Mouse (Mus musculus) heart, embryonic 14.5 days (tissue): Measurements from ENCODE around the gene Pla2g2e. TPM values are rescaled to one million over a fixed set of nuclear protein-coding genes. Genes with fewer than 3 reads are reported as not detected.
"Not testable (repeated sequence)": the region's sequence is repeated elsewhere in the genome, so short reads cannot be mapped to it uniquely, and the experiment has no call there.

Source experiments
- ATAC-seq: fragments of 200-750 bp; cut with Nextera tagmentation; 2 replicates; pipeline ENCODE4 v1.8.0; 2017; ENCODE audit warnings: low read depth, moderate TSS enrichment; ENCODE audit not compliant: insufficient number of reproducible peaks, insufficient read depth, low FRiP score
- H3K27ac ChIP-seq, 2 experiments: fragments of 200-500 bp in 1 of 2; fragments of 300-500 bp in 1 of 2; sonication (generic) in 1 of 2; replicated peaks in 1 of 2; 2 replicates each; pipeline ENCODE4 v1.5.1; 2012 to 2014; ENCODE audit warnings: low read depth in 2 of 2, low read length in 2 of 2, control low read depth in 1 of 2, mild to moderate bottlenecking in 1 of 2, mixed read lengths in 1 of 2; ENCODE audit not compliant: control insufficient read depth in 1 of 2, insufficient read depth in 1 of 2
- H3K27me3 ChIP-seq: fragments of 300-500 bp; sonication (generic); 2 replicates; pipeline ENCODE4 v1.6.1; 2014; ENCODE audit warnings: mild to moderate bottlenecking, low read length, control low read depth; ENCODE audit not compliant: control insufficient read depth, insufficient read depth
- H3K36me3 ChIP-seq: fragments of 300-500 bp; sonication (generic); 2 replicates; pipeline ENCODE4 v1.6.1; 2014; ENCODE audit warnings: mild to moderate bottlenecking, control low read depth, low read length, mixed read lengths; ENCODE audit not compliant: control insufficient read depth, insufficient read depth
- H3K4me1 ChIP-seq, 2 experiments: fragments of 200-500 bp in 1 of 2; fragments of 300-500 bp in 1 of 2; sonication (generic) in 1 of 2; 2 replicates each; pipeline ENCODE4 v1.6.1; 2012 to 2014; ENCODE audit warnings: low read length in 2 of 2, control low read depth in 1 of 2, mixed read lengths in 1 of 2; ENCODE audit not compliant: control insufficient read depth in 2 of 2, insufficient read depth in 2 of 2
- H3K4me2 ChIP-seq: fragments of 300-500 bp; sonication (generic); 2 replicates; pipeline ENCODE4 v1.6.1; 2014; ENCODE audit warnings: mild to moderate bottlenecking, low read length
- H3K4me3 ChIP-seq, 2 experiments: fragments of 200-500 bp in 1 of 2; fragments of 300-500 bp in 1 of 2; sonication (generic) in 1 of 2; 2 replicates each; pipeline ENCODE4 v1.5.1; 2012 to 2014; ENCODE audit warnings: low read length in 2 of 2, mild to moderate bottlenecking in 2 of 2, control low read depth in 1 of 2, low read depth in 1 of 2, moderate library complexity in 1 of 2; ENCODE audit not compliant: control insufficient read depth in 1 of 2, insufficient read depth in 1 of 2
- H3K9ac ChIP-seq: fragments of 300-500 bp; sonication (generic); 2 replicates; pipeline ENCODE4 v1.6.1; 2014; ENCODE audit warnings: mild to moderate bottlenecking, low read length
- H3K9me3 ChIP-seq: fragments of 300-500 bp; sonication (generic); 2 replicates; pipeline ENCODE4 v1.6.1; 2016; ENCODE audit warnings: low read length, control low read depth; ENCODE audit not compliant: control insufficient read depth
- WGBS: fragments of 180-500 bp; shearing (Covaris S2); extraction: QIAGEN DNeasy Blood & Tissue Kit; methylation state at CpG from one replicate; pipeline ENCODE4 v1.1.7; 2014; 5-methylcytosine and 5-hydroxymethylcytosine counted together
- polyA plus RNA-seq: library from polyadenylated mRNA; unstranded; fragments of >200 nt; fragmentation: Nextera tagmentation; extraction: Ambion mirVana; gene quantifications from 2 replicates; pipeline ENCODE4 v1.2.1, GENCODE M21; 2014

Gene Pla2g2e
- polyA plus RNA-seq, 1 experiment from 2014 or later = not detected

DNA sequence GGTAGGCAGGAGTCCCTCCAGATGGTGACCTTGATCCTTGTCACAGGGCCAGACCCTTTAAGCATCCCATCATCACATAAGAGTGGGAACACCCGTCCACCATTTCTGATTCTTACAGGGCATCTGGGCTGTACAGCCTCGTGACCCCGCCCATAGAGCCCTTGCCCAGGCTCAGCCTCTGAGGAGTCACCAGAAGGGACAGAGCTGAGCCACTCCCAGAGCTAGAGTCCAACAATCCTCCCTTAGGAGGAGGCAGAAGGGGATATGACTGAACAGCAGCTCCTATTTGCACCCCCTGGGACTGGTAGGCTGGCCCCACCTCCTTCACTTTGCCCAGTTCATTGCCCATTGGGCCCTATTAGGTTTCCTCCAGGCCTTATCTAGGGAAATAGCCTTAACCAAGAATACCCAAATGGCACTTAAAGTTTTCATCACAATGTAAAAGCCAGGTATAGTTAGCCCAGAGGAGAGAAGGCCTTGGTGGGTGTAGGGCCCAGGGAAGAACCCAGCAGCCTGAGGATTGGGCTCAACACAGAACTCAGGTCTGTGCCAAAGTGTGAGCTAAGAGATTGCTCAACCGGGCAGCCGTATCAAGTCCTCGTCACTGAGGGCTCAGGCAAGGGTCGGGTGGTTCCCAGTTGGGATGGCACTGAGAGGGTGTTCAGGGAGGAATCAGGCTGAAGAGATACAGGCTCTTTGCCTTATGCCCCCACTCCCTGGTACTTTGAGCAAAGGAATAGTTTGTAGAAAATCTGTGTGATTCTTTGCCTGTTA is 3.3 kb downstream of the Pla2g2e start:
- H3K4me3 ChIP-seq = no peak overlapping the region
- ATAC-seq = no peak
- H3K27ac ChIP-seq = no peak overlapping the region
- H3K9me3 ChIP-seq = no peaks in the 10 kb centered on the region
- H3K9ac ChIP-seq = no peak overlapping the region
- H3K4me1 ChIP-seq = no peaks in the 10 kb centered on the region
- H3K27me3 ChIP-seq = peaks cover 30% of the 10 kb centered on the region
- no peaks in the 10 kb centered on the region for H3K36me3 ChIP-seq
- no peak overlapping the region for H3K4me2 ChIP-seq
- WGBS = 75% methylated on average over 7 of the region's 7 CpGs

DNA sequence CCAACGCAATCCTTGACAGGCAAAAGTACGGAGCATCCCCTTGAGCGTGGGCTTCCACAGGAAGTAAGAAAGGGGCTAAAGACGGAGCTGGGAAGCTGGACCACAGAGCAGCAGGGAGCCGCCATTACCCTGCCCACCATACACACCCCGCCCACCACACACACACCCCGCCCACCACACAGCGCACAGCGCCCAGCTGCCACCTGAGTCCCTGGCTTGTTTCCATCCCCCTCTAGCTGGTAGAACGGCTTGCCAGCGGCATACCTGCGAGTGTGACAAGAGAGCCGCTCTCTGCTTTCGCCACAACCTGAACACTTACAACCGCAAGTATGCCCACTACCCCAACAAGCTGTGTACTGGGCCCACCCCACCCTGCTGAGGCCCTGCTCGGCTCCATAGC is 4.4 kb downstream of the Pla2g2e start:
- 13% methylated on average over 16 of the region's 16 CpGs for WGBS
- H3K4me2 ChIP-seq = peak overlapping the region; percentile 36
- peaks cover 30% of the 10 kb centered on the region for H3K27me3 ChIP-seq
- H3K9ac ChIP-seq = no peak overlapping the region
- no peak overlapping the region for H3K27ac ChIP-seq
- ATAC-seq = no peak
- no peaks in the 10 kb centered on the region for H3K9me3 ChIP-seq
- H3K4me3 ChIP-seq = no peak overlapping the region
- H3K36me3 ChIP-seq = no peaks in the 10 kb centered on the region
- H3K4me1 ChIP-seq = no peaks in the 10 kb centered on the region

DNA sequence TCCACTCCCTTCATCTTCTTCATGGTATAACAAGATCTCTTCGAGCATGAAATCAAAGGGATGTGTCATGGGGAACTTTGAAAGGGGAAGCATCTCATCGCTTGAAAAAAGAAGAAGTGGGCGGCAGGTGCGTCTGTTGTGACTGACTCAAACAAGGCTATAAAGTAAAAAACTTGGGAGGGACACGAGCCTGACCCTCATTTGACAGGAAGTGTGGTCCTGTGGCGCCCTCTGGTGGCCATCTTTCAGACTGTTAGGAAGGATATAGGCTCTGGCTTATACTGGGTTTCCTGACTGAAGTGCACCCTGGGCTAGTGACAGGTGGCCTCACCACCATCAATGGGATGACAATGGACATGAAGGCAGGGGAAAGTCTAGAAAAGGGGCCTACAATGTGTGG is 6.5 kb downstream of the Pla2g2e start:
- Histone ChIP-seq H3K27me3 (peaks cover 30% of the 10 kb centered on the region), H3K36me3 (no peaks in the 10 kb centered on the region), H3K9ac (no peak overlapping the region), H3K4me3 (no peak overlapping the region), H3K27ac (no peak overlapping the region), H3K4me1 (no peaks in the 10 kb centered on the region), H3K4me2 (no peak overlapping the region), H3K9me3 (no peaks in the 10 kb centered on the region)
- no peak for ATAC-seq
- 14% methylated on average over 6 of the region's 6 CpGs for WGBS

DNA sequence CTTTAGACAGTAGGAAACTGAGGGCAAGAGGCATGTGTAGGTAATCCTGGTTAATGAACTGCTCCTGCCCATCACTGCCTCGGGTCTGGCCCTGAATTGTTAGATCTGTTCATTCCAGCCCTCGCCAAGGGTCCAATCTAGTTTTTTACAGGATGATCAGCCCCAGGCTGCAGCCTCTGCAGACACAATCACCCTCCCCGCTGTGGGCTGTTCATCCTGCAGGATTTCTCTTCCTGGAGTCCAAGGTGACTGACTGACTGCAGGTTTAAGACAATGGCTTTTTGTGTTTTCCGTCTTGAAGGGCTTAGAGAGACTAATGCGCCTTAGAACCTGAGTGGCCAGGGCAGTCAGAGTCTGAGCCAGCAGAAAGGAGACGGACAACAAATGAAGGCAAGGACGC is 11.4 kb downstream of the Pla2g2e start:
- Histone ChIP-seq H3K27me3 (no peaks in the 10 kb centered on the region), H3K4me3 (no peak overlapping the region), H3K4me2 (no peak overlapping the region), H3K4me1 (no peaks in the 10 kb centered on the region), H3K9ac (no peak overlapping the region), H3K9me3 (no peaks in the 10 kb centered on the region), H3K27ac (no peak overlapping the region), H3K36me3 (peaks cover 11% of the 10 kb centered on the region)
- WGBS = 61% methylated on average over 7 of the region's 7 CpGs
- ATAC-seq = no peak

DNA sequence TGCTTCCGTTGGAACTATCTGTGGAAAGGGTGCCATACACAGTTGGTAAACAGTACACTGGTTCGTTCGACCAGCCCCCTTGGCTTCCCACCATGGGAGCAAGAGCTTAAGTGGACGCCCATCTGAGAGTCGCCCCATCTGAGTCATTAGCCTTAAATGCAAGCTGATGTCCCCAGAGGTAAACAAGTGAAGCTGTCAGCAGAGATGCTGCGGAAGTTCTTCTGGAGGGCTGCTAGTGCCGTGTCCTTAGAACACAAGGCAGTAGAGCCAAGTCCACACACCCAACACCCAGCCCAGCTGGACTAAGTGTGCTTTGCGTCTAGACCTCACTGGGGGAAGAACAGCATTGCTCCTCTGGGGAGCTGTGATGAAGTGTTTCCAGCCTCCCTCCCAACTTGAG is 11.9 kb downstream of the Pla2g2e start:
- no peak overlapping the region for H3K9ac ChIP-seq
- H3K27ac ChIP-seq = no peak overlapping the region
- no peaks in the 10 kb centered on the region for H3K27me3 ChIP-seq
- 70% methylated on average over 8 of the region's 8 CpGs for WGBS
- peaks cover 15% of the 10 kb centered on the region for H3K36me3 ChIP-seq
- no peaks in the 10 kb centered on the region for H3K9me3 ChIP-seq
- no peaks in the 10 kb centered on the region for H3K4me1 ChIP-seq
- no peak for ATAC-seq
- H3K4me2 ChIP-seq = no peak overlapping the region
- H3K4me3 ChIP-seq = no peak overlapping the region

DNA sequence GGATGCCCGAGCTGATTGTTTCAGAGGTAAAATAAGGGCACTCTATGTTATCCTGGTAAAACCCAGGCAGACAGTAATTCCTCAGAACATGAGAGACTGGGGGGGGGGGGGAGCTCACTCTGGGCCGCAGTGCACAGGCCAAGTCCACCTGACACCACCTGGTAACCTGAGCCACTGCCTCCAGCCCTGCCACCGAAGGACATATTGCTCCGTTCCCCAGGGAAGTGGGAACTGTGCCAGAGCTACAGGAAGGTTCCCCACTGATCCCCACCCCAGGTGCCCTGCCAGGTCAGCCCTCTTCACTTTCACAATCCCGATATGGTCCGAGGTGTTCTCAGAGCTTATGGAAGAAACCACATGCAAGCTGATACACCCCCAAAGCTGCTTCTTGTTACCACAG is 14.9 kb downstream of the Pla2g2e start:
- WGBS = 74% methylated on average over 5 of the region's 6 CpGs
- H3K27me3 ChIP-seq = no peaks in the 10 kb centered on the region
- H3K4me1 ChIP-seq = no peaks in the 10 kb centered on the region
- H3K9ac ChIP-seq = no peak overlapping the region
- H3K4me2 ChIP-seq = no peak overlapping the region
- no peak overlapping the region for H3K4me3 ChIP-seq
- ATAC-seq = no peak
- no peak overlapping the region for H3K27ac ChIP-seq
- peaks cover 42% of the 10 kb centered on the region for H3K36me3 ChIP-seq
- no peaks in the 10 kb centered on the region for H3K9me3 ChIP-seq

DNA sequence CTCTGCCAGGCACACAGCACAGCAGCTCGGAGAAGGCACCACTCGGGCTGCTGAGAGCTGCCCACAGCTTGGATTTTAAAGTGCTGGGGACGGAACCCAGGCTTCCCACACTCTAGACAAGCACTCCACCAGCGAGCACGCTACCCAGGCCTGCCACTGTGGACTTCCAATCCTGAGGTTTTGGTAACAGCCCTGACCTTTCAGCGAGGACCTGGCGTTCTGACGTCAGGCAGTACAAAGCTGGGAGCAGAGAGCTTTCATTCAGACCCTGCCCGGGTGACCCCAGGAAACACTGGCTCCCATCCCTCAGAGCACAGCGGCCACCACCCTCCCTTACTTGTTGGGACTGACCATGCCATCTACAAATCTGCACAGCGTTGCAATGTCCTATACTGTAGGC is 16.0 kb downstream of the Pla2g2e start:
- H3K4me2 ChIP-seq, H3K27me3 ChIP-seq, H3K4me3 ChIP-seq, ATAC-seq, H3K4me1 ChIP-seq, H3K9ac ChIP-seq, H3K27ac ChIP-seq, H3K9me3 ChIP-seq: not testable (repeated sequence)
- WGBS = 87% methylated on average over 11 of the region's 11 CpGs
- H3K36me3 ChIP-seq = peaks cover 48% of the 10 kb centered on the region

DNA sequence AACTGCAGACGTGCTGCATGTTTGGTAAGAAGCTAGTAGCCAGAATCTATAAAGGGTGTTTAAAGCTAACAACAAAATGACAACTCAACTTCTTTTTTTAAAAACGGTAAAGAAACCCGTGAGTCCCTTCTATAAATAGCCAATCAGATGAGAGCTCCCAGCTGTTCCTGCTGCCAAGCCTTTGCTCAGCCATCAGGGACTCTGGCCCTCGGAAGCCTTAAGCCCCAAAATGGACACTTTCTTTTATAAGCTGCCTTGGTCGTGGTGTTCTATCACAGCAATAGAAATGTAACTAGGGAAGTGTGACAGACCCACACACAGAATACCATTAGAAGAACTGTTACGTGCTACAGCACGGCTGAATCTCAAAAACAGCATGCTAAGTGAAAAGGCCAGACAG is 21.6 kb downstream of the Pla2g2e start:
- H3K4me3 ChIP-seq = no peak overlapping the region
- H3K9me3 ChIP-seq = no peaks in the 10 kb centered on the region
- H3K27ac ChIP-seq = no peak overlapping the region
- H3K36me3 ChIP-seq = peaks cover 60% of the 10 kb centered on the region
- no peak overlapping the region for H3K4me2 ChIP-seq
- ATAC-seq = no peak
- H3K4me1 ChIP-seq = peaks cover 2 to 5% of the 10 kb centered on the region in 2 experiments; a peak in 1 of 4 replicates
- no peak overlapping the region for H3K9ac ChIP-seq
- H3K27me3 ChIP-seq = no peaks in the 10 kb centered on the region
- 61% methylated on average over 7 of the region's 7 CpGs for WGBS
